8 mouse cellular contexts compared by ENCODE assay signal in genomic region chr1:44041797-44042554, GRCm38 (mm10). TPM values are rescaled to one million over a fixed set of nuclear protein-coding genes. Genes with fewer than 3 reads are reported as not detected.
DNase-seq lines count a peak whose midpoint lies in the region; ATAC-seq lines count a peak whose summit lies in the region.

No protein-coding gene starts in this region.

- no peaks in the 10 kb centered on the region for H3K27me3 ChIP-seq in forebrain, embryonic 15.5 days
- H3K27me3 ChIP-seq in hindbrain, embryonic 14.5 days (ENCODE audit: control insufficient read depth, insufficient read depth, low read length), result no peaks in the 10 kb centered on the region

- peak; percentile 81 for ATAC-seq in forebrain, embryonic 15.5 days (replicated peaks)
- ATAC-seq in hindbrain, embryonic 14.5 days (ENCODE audit: low FRiP score), result peak; percentile 78

- peak overlapping the region; percentile 83 for H3K4me2 ChIP-seq in forebrain, embryonic 15.5 days (replicated peaks)
- peak overlapping the region; percentile 76 for H3K4me2 ChIP-seq in hindbrain, embryonic 14.5 days (replicated peaks)

- H3K9me3 ChIP-seq in forebrain, embryonic 15.5 days, result no peaks in the 10 kb centered on the region
- H3K9me3 ChIP-seq in hindbrain, embryonic 14.5 days (ENCODE audit: control insufficient read depth, low read length), result no peaks in the 10 kb centered on the region

- WGBS in forebrain, embryonic 15.5 days, result under 1% methylated on average over 17 of the region's 17 CpGs
- under 1% methylated on average over 17 of the region's 17 CpGs for WGBS in hindbrain, embryonic 14.5 days

- DNase-seq in R1 (ENCODE audit: low read depth, low spot score), result peak; percentile 65
- peak; percentile 55 to 67 for DNase-seq in cerebellum, adult 18-20 months
- peak; percentile 87 for DNase-seq in hindbrain, embryonic 14.5 days (ENCODE audit: low spot score)
- DNase-seq in layer of hippocampus, postnatal 14 days (ENCODE audit: low spot score in 2 of 2), result peak; percentile 22 to 67
- peak; percentile 75 for DNase-seq in lung, postnatal 36 days
- DNase-seq in retina, embryonic 14.5 days (ENCODE audit: low spot score), result peak; percentile 86
- DNase-seq in thymus, postnatal 36 days, result peak; percentile 61 to 72

- no peaks in the 10 kb centered on the region for H3K36me3 ChIP-seq in forebrain, embryonic 15.5 days
- H3K36me3 ChIP-seq in hindbrain, embryonic 14.5 days (replicated peaks; ENCODE audit: control insufficient read depth, insufficient read depth), result no peaks in the 10 kb centered on the region

- H3K4me1 ChIP-seq in forebrain, embryonic 15.5 days, result no peaks in the 10 kb centered on the region
- 0 out of 2 replicates have a peak, but pooled peaks cover 3% of the 10 kb centered on the region for H3K4me1 ChIP-seq in hindbrain, embryonic 14.5 days (replicated peaks; ENCODE audit: control insufficient read depth, insufficient read depth, low read length)

- 0 out of 2 replicates have a peak overlapping the region, but pooled peaks have one; percentile 33 for H3K27ac ChIP-seq in forebrain, embryonic 15.5 days (replicated peaks)
- H3K27ac ChIP-seq in hindbrain, embryonic 14.5 days, result no peak overlapping the region; the same call in 1 of the 2 replicates

- H3K4me3 ChIP-seq in forebrain, embryonic 15.5 days, result peak overlapping the region; percentile 47
- peak overlapping the region; percentile 40 for H3K4me3 ChIP-seq in hindbrain, embryonic 14.5 days (replicated peaks; ENCODE audit: low read length)

- peak overlapping the region; percentile 56 for H3K9ac ChIP-seq in forebrain, embryonic 15.5 days (replicated peaks)
- H3K9ac ChIP-seq in hindbrain, embryonic 14.5 days, result peak overlapping the region; percentile 63

RNA-seq across cellular contexts. Expression of gene Gm8251, which starts 19.8 kb away (rescaled TPM):
- polyA plus RNA-seq in forebrain, embryonic 15.5 days (2015; fragmentation: Nextera tagmentation; extraction: Ambion mirVana), result 0.13 and 0.18 TPM in 2 replicates
- polyA plus RNA-seq in hindbrain, embryonic 14.5 days (2014; fragmentation: Nextera tagmentation; extraction: Ambion mirVana), result 0.07 TPM in 1 of 2 replicates, not detected in the other
- total RNA-seq in layer of hippocampus, postnatal 14 days (2021), result not detected

RNA-seq across cellular contexts. Expression of gene Mettl21c, which starts 22.1 kb away (rescaled TPM):
- polyA plus RNA-seq in forebrain, embryonic 15.5 days (2015; fragmentation: Nextera tagmentation; extraction: Ambion mirVana), result 1.4 and 2.1 TPM in 2 replicates
- polyA plus RNA-seq in hindbrain, embryonic 14.5 days (2014; fragmentation: Nextera tagmentation; extraction: Ambion mirVana), result 1.9 and 2.2 TPM in 2 replicates
- total RNA-seq in layer of hippocampus, postnatal 14 days (2021), result not detected
